Mouse (Mus musculus): ENCODE measurements around the gene Gm19345. TPM values are rescaled to one million over a fixed set of nuclear protein-coding genes. Genes with fewer than 3 reads are reported as not detected.

The Gm19345 gene
- polyA plus RNA-seq, 1 experiment, result not detected

- Histone ChIP-seq H3K4me3 (ENCODE audit: insufficient read depth, low read length) (no peak overlapping the region), H3K27ac (ENCODE audit: insufficient read depth, low read depth, low read length) (no peak overlapping the region), H3K4me1 (ENCODE audit: control insufficient read depth, insufficient read depth, low read length) (peaks cover 4% of the 10 kb centered on the region)
- TF ChIP-seq POLR2A (IDR thresholded peaks at IDR 0.05; ENCODE audit: borderline replicate concordance, low read depth, low read length), result no peak
- TF ChIP-seq CTCF (IDR thresholded peaks at IDR 0.05; ENCODE audit: low read depth, low read length), result no peak
Observed at GRCm38 (mm10) chr7:19864241-19864640, 12.4 kb downstream of the Gm19345 start.

DNA sequence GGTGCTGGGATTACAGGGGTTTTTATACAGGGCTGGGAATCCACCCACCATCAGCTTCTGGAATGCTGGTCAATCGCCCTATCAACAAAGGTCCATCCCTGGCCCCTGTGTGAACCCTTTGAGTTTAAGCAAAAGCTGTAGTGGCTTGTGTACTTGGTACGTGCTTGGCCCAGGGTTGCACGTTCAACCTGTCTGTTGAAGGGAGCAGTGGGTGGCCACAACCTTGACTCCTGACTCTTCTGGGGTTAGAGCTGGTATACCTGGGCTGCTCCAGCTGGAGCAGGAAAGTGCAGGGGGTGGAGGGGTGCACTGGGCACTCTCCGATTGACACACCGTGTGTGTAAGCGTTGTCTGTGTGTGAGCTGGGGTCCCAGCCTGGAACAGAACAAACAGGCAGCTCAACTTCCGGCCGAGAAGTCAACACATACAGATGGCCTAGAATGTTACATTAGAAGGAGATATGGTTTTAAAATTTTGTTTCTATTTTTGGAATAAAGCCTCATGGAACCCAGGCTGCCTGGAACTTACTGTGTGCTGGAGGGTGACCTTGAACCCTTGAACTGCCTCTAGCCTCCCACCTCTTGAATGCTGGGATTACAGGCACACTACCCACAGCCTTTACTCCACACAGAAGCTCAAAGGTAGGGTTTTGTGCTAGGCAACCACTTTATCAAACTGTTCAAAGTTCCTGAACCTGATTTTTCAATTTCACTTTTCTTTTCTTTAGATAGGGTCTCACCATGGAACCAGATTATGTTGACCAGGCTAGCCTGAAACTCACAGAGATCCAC is 13.6 kb downstream of the Gm19345 start:
- TF ChIP-seq POLR2A (IDR thresholded peaks at IDR 0.05; ENCODE audit: borderline replicate concordance, low read depth, low read length) (no peak), CTCF (IDR thresholded peaks at IDR 0.05; ENCODE audit: low read depth, low read length) (no peak)
- H3K4me3 ChIP-seq (ENCODE audit: insufficient read depth, low read length), result no peak overlapping the region
- H3K27ac ChIP-seq (ENCODE audit: insufficient read depth, low read depth, low read length), result no peak overlapping the region
- peaks cover 13% of the 10 kb centered on the region for H3K4me1 ChIP-seq (ENCODE audit: control insufficient read depth, insufficient read depth, low read length)

DNA sequence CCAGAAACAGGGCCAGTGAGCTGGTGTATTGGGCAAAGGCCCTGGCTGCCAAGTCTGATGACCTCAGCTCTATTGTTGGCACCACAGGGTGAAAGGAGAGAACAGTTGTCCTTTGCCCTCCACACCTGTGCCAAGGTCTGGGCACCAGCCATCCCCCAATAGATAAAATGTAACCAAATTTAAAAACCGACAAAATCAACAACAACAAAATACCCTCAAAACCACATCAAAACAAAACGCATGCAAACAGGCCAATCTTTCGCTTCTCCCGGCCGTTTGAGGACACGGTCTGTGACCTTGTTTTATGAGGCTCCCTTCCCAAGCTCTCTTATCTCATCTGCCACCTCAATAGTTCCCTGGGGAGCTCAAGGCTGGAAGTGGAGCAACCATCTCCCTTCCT is 14.7 kb downstream of the Gm19345 start:
- peaks cover 19% of the 10 kb centered on the region for H3K4me1 ChIP-seq (ENCODE audit: control insufficient read depth, insufficient read depth, low read length)
- no peak overlapping the region for H3K27ac ChIP-seq (ENCODE audit: insufficient read depth, low read depth, low read length)
- no peak for TF ChIP-seq POLR2A (IDR thresholded peaks at IDR 0.05; ENCODE audit: borderline replicate concordance, low read depth, low read length)
- no peak for TF ChIP-seq CTCF (IDR thresholded peaks at IDR 0.05; ENCODE audit: low read depth, low read length)
- H3K4me3 ChIP-seq (ENCODE audit: insufficient read depth, low read length), result no peak overlapping the region

DNA sequence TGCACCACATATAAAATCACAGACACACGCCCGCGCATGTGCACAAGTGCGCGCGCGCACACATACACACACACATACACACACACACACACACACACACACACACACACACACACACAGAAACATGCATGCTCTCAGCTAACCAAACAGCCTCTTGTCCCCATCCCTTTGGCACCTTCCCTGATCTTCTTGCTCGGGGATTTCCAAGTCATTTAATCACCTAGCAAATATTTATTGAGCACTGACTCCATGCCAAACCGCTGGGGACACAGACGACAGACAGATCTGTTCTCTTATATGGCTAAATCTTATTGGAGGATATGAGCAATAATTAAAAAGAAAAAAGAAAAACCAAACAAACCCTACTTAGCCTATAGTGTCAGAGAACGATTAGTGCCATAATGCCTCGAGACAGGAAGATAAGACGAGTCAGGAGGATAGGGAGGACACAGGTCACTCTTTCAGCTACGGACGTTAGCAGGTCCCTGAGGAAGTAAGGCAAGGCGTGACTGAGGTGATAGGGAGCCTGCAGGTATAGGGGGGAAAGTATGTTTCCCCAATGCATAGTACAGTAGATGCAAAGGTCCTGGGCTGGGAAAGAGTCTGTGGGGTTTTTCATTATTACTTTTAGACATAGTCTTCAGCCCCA is 16.1 kb downstream of the Gm19345 start:
- Histone ChIP-seq H3K27ac (ENCODE audit: insufficient read depth, low read depth, low read length) (no peak overlapping the region), H3K4me3 (ENCODE audit: insufficient read depth, low read length) (no peak overlapping the region), H3K4me1 (ENCODE audit: control insufficient read depth, insufficient read depth, low read length) (peaks cover 25% of the 10 kb centered on the region)
- TF ChIP-seq POLR2A (IDR thresholded peaks at IDR 0.05; ENCODE audit: borderline replicate concordance, low read depth, low read length) (no peak), CTCF (IDR thresholded peaks at IDR 0.05; ENCODE audit: low read depth, low read length) (no peak)

GRCm38 (mm10) chr7:19871137-19871621 is 19.4 kb downstream of the Gm19345 start:
- Histone ChIP-seq H3K27ac (ENCODE audit: insufficient read depth, low read depth, low read length) (peak overlapping the region; percentile 85), H3K4me3 (ENCODE audit: insufficient read depth, low read length) (peak overlapping the region; percentile 36)

DNA sequence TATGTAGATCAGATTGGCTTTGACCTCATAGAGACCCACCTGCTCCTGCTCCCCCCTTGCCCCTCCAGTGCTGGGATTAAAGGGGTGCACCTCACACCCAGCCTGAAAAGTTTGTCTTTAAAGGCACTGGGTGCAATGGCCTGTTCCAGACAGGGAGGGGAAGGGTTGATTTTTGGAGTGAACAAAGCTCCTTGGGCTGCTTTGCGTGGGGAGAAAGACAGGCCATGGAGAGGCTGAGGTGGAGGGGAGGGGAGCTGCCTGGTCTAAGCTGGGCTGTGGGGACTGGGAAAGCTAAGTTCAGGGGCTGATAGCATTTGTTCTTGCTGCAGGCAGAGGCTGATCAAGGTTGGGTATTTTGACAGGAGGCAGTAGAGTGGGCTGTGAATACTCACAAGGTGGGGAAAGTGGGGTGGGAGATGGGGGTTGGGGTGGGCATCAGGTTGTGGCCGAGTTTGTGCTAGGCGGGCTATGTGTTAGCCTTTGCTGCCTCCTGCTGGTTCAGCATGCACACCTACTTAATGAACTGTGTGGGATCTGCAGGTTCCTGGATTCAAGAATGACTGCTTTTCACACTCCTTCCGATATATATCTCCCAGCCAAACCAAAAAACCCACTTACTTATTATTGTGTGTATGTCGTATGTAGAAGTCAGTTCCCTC is 20.3 kb downstream of the Gm19345 start:
- H3K4me1 ChIP-seq (ENCODE audit: control insufficient read depth, insufficient read depth, low read length), result peaks cover 35% of the 10 kb centered on the region
- peak; percentile 97 for TF ChIP-seq CTCF (IDR thresholded peaks at IDR 0.05; ENCODE audit: low read depth, low read length)
- TF ChIP-seq POLR2A (IDR thresholded peaks at IDR 0.05; ENCODE audit: borderline replicate concordance, low read depth, low read length), result no peak
- H3K4me3 ChIP-seq (ENCODE audit: insufficient read depth, low read length), result no peak overlapping the region
- peak overlapping the region; percentile 85; the same call in 1 of the 2 replicates for H3K27ac ChIP-seq (ENCODE audit: insufficient read depth, low read depth, low read length)

More at GRCm38 (mm10) chr7:19871137-19871621, 19.4 kb downstream of the Gm19345 start:
- TF ChIP-seq CTCF (IDR thresholded peaks at IDR 0.05; ENCODE audit: low read depth, low read length) (no peak), POLR2A (IDR thresholded peaks at IDR 0.05; ENCODE audit: borderline replicate concordance, low read depth, low read length) (no peak)
- peaks cover 32% of the 10 kb centered on the region for H3K4me1 ChIP-seq (ENCODE audit: control insufficient read depth, insufficient read depth, low read length)

- Histone ChIP-seq H3K4me3 (ENCODE audit: insufficient read depth, low read length) (peak overlapping the region; percentile 4; the same call in 1 of the 2 replicates), H3K4me1 (ENCODE audit: control insufficient read depth, insufficient read depth, low read length) (peaks cover 33% of the 10 kb centered on the region), H3K27ac (ENCODE audit: insufficient read depth, low read depth, low read length) (peak overlapping the region; percentile 98)
- TF ChIP-seq CTCF (IDR thresholded peaks at IDR 0.05; ENCODE audit: low read depth, low read length), result peak; percentile 25; the same call in 1 of the 2 replicates
- no peak for TF ChIP-seq POLR2A (IDR thresholded peaks at IDR 0.05; ENCODE audit: borderline replicate concordance, low read depth, low read length)
Observed at GRCm38 (mm10) chr7:19875948-19876682, 24.3 kb downstream of the Gm19345 start.

DNA sequence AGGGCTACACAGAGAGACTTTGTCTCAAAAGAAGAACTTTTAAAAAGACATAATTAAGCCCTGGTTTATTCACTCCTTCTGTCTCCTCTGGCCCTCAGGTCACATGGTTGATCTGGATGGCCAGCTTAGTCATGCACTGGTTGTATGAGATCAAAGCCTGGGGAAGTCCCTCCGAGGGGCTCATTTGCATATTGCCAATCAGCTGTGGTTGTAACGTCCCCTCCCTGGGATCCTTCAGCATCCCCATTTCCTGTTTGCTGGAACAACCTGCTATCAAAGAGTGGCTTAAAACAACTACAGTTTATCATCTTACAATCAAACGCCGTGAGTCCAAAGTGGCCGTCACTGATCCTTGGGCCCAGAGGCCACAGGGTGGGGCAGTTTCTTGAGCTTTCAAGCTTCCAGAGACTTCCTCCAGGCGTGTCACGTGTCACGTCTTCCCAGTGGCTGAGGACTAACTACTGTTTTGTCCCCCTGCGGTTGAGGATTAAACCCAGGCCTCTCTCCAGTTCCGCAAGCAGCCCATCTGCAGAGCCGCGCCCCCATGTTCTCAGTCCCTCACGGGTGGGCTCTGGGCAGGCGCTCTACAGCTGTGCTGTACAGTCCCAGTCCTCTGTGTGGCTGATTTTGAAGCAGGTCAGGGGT is 25.1 kb downstream of the Gm19345 start:
- peak overlapping the region; percentile 98 for H3K27ac ChIP-seq (ENCODE audit: insufficient read depth, low read depth, low read length)
- TF ChIP-seq CTCF (IDR thresholded peaks at IDR 0.05; ENCODE audit: low read depth, low read length), result no peak
- TF ChIP-seq POLR2A (IDR thresholded peaks at IDR 0.05; ENCODE audit: borderline replicate concordance, low read depth, low read length), result no peak; the same call in 1 of the 2 replicates
- peak overlapping the region; percentile 28; the same call in 1 of the 2 replicates for H3K4me3 ChIP-seq (ENCODE audit: insufficient read depth, low read length)
- peaks cover 28% of the 10 kb centered on the region for H3K4me1 ChIP-seq (ENCODE audit: control insufficient read depth, insufficient read depth, low read length)

GRCm38 (mm10) chr7:19880754-19881153 is 29.0 kb downstream of the Gm19345 start:
- H3K27ac ChIP-seq (ENCODE audit: insufficient read depth, low read depth, low read length), result no peak overlapping the region
- H3K4me1 ChIP-seq (ENCODE audit: control insufficient read depth, insufficient read depth, low read length), result peaks cover 22% of the 10 kb centered on the region
- no peak overlapping the region for H3K4me3 ChIP-seq (ENCODE audit: insufficient read depth, low read length)
- TF ChIP-seq POLR2A (IDR thresholded peaks at IDR 0.05; ENCODE audit: borderline replicate concordance, low read depth, low read length) (no peak), CTCF (IDR thresholded peaks at IDR 0.05; ENCODE audit: low read depth, low read length) (peak; percentile 28; the same call in 1 of the 2 replicates)
